Mouse (Mus musculus): ENCODE measurements around the gene Dync1li2. TPM values are rescaled to one million over a fixed set of nuclear protein-coding genes. Genes with fewer than 3 reads are reported as not detected.

The Dync1li2 gene
- total RNA-seq, 2 experiments from 2014 or later, result 98.9 to 104 TPM

- DNase-seq (ENCODE audit: low spot score), result no peak
Measured at GRCm38 (mm10) chr8:104416022-104416421, 26.8 kb downstream of the Dync1li2 start.

DNA sequence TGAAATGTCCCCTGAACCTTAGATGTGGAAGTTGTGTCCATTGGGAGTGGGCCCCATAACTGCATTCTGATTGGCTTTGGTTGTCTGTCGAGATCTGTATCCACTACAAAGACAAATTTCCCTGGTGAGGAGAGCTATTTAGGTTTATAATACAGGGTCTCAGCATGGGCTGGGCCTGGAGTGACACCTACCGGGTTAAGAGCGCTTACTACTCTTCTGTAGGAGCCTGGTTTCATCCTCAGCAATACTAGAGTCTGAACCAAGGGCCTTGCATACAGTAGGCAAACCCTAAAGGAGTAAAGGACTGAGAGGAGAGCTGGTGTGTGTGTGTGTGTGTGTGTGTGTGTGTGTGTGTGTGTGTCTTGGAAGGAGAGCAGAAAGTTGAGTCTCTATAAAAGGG lies 28.6 kb downstream of the Dync1li2 start:
- no peak for DNase-seq (ENCODE audit: low spot score)

GRCm38 (mm10) chr8:104413770-104414169 lies 29.1 kb downstream of the Dync1li2 start:
- DNase-seq (ENCODE audit: low spot score), result no peak

GRCm38 (mm10) chr8:104412805-104413532 lies 29.9 kb downstream of the Dync1li2 start:
- DNase-seq (ENCODE audit: low spot score), result no peak

- DNase-seq (ENCODE audit: low spot score), result no peak
Measured at GRCm38 (mm10) chr8:104411972-104412371, 30.9 kb downstream of the Dync1li2 start.

GRCm38 (mm10) chr8:104411468-104411867 lies 31.4 kb downstream of the Dync1li2 start:
- no peak for DNase-seq (ENCODE audit: low spot score)

- no peak for DNase-seq (ENCODE audit: low spot score)
Measured at GRCm38 (mm10) chr8:104410628-104411273, 32.1 kb downstream of the Dync1li2 start.

DNA sequence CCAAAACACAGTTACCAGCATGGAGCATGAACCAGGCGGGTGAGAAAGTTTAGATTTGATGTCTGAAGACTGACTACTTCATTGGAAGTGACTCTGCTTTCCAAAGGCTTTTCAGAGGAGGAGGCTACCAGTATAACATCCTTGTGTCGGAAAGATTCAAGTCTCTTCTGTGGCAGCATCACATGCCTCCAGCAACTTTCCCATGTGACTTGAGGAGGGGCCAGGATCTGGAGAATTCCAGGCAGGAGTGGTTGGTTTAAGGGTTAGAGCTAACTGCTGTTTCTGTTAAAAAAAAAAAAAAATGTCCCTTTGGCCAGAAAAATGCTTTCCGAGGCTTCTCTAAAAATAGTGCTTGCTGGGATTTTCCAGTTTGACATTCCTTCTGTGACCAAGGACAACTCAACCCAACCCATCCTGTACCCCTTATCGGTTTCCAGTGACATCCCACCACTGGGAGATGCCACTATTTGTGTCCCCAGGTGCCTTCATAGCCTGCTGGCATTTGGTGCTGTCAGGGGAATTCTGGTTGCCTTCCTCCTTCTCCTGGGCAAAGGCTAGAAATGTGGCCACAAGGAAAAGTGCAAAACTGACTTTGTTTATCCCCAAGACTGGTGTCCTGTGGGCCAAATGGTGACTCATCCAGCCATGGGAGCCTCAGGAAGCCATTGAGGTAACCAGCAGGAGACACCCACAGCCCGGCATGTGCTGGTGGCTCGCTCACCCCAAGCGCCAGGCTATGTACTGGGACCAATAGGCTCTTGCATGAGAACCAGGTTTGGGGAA lies 34.3 kb downstream of the Dync1li2 start:
- DNase-seq (ENCODE audit: low spot score), result no peak

DNA sequence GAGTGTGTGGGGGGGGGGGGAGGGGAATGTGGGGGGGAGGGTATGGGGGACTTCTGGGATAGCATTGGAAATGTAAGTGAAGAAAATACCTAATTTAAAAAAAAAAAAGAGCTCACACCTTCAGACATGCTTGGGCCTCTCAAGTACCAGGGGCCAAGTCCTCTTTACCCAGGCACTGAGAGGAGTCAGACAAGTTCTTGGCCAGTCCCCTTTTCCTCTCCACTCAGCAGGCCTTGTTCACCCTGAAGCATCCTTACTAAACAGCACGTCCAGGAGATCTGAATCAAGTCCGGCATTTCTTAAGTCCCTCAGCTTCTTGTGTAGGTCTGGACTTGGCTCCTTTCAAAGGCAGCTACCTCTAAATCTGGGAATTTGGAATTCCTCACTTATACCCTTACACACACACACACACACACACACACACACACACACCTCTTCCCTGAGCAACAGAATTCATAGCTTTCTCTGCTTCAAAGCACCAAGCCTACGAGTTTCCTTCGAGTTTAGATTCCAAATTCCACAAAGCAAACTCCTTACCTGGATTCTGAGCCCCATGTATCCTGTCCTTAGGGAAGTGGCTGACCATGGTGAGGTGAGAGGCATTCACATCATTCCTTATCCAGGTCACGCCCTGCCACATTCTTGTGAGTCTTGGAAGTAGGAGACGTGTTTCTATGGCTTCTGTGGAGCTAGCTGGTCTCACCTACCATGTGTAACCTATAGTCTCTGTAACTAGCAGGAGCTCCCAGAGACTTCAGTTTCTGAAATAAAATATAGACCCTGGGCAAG lies 36.3 kb downstream of the Dync1li2 start:
- DNase-seq (ENCODE audit: low spot score), result no peak

GRCm38 (mm10) chr8:104405430-104406187 lies 37.2 kb downstream of the Dync1li2 start:
- DNase-seq (ENCODE audit: low spot score), result peak; percentile 44

GRCm38 (mm10) chr8:104403596-104403995 lies 39.3 kb downstream of the Dync1li2 start:
- DNase-seq (ENCODE audit: low spot score), result no peak

DNA sequence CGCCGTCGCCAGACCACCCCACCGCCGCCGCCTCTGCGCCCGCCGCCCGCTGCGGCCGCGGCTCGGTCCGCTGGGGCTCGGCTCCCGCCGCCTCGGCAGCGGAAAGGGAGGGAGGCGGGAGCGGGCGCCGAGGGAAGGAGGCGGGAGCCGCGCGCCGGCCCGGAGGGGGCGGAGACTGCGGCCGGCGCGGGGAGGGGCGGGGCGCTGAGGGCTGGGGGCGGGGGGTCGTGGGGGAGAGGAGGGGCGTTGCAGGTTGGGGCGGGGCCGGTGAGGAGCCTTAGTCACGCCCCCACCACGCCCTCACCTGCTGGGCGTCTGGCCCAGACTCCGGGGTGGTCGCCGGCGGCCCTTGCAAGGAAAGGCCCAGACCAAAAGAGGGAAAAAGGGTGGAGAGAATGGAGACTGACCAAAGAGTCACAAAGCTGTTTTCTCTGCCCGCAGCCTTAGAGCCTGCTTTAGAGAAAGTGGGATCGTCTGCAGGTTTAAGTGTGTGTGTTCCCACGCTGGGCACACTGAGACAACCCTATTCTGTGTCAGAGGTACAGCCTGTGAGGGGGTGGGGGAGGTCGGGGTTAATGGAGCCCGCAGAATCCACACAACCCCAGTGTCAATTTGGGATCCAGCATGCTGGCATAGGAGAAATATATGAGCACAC lies 47.0 kb downstream of the Dync1li2 start, which contains the start of gene Cmtm4:
Cmtm4 (minus strand) TSS at position 105 of the 655 bp plus-strand sequence.
- DNase-seq (ENCODE audit: low spot score), result no peak

DNA sequence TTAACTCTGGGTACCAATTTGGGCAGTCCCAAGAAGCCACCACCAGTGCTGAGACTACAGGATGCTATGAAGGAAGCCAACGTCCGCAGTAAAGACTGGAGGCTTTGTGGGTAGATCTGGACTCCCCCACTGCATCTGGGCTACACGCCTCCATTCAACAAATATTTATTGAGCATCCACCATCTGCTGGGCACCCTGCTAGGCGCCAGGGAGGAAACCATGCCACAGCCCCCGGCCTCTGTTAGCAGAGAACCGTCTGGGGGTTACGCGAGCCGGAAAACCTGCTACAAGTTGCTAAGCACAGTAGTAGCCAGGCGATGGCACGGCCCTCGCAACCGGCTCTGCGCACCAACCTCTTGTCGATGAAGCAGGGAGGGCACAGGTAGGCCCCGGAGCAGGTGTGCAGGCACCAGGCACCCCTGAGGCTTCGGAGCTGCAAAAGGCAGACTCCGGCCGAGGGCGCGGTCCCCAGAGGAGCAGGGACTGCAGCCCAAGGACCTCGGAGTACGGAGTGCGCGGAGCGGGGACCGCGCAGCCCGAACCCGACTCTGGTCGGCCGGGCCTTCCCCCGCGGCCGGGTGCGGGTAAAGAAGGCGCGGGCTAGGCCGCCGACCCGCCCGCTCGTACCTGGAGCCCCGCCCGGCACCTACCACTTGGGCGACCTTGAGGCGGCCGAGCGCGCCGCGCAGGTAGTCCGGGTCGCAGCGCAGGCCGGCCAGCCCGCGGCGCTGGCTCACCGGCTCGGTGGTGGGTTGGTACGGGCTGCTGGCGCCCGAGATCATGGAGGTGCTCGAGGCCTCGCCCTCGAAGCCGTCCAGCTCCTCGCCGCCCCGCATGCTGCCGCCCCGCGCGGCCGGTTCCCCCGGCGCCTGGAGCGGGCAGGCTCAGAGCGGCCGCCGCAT lies 47.8 kb downstream of the Dync1li2 start:
- DNase-seq (ENCODE audit: low spot score), result no peak

DNA sequence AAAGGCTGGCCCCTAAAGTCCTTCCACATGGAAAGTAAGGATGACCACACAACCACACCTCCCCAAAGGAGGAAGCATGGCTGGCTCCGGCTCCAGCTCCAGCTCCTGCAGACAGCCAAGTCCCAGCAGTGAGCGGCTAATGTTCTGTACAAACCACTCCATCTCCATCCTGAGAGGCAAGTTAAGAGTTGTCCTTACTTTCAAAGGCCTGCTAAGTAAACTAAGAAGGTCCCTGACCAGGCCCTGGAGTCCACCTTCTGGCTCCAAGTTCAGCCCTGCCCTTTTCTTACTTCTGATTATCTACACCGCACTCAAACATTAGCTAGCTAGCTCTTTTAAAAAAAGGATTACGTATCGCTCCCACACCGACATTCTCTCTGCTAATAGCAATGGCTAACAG lies 49.1 kb downstream of the Dync1li2 start:
- DNase-seq (ENCODE audit: low spot score), result no peak

DNA sequence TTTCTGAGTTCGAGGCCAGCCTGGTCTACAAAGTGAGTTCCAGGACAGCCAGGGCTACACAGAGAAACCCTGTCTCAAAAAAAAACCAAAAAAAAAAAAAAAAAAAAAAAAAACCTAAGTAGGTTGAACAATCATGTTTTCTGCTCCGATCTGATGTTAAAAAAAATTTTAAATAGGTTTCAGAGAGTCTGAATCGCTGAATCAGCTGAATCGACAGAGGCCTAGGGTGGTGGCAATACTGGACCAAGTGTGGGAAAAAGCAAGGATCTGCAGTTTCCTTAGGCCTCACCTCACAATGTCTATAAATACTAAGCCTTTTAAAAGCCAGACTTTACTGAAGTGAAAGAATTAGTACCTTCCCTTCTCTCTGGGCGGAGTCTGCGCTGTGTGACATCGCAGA lies 49.7 kb downstream of the Dync1li2 start:
- no peak for DNase-seq (ENCODE audit: low spot score)

GRCm38 (mm10) chr8:104390245-104390644 lies 52.6 kb downstream of the Dync1li2 start:
- no peak for DNase-seq (ENCODE audit: low spot score)

DNA sequence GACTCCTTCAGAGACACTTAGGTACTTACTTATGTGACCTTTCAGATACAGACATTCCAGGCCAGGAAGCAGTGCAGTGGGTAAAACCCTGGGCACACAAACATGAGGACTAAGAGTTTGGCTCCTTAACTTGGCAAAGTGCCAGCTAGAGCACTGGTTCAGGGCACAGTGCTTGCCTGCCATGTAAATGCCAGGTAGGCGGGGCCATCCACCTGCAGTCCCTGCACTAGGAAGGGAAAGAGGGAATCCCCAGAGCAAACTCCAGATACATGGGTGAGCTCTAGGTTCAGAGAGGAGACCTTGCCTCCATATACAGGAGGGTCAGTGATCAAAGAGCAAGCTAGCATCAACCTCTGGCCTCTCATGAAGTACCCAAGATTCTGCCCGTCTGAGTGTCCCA lies 54.9 kb downstream of the Dync1li2 start:
- DNase-seq (ENCODE audit: low spot score), result no peak

GRCm38 (mm10) chr8:104387501-104387900 lies 55.3 kb downstream of the Dync1li2 start:
- no peak for DNase-seq (ENCODE audit: low spot score)

- DNase-seq (ENCODE audit: low spot score), result no peak
Measured at GRCm38 (mm10) chr8:104386693-104387092, 56.2 kb downstream of the Dync1li2 start.

All from gastrocnemius, adult 18-20 months (tissue).